Mouse (Mus musculus): ENCODE measurements at regions not wholly inside any gene's neighbourhood (a gene's known extent, or its start where the extent isn't known, plus 50 kb on each side); places are given as distances from the start of the nearest gene placed in this dataset.
"Not testable (repeated sequence)": the region's sequence is repeated elsewhere in the genome, so short reads cannot be mapped to it uniquely, and the experiment has no call there.

GRCm38 (mm10) chr9:116426269-116426999 lies 251.3 kb upstream of the Tgfbr2 start:
- peak; percentile 77 to 83 for DNase-seq (ENCODE audit: low spot score in 2 of 2)

GRCm38 (mm10) chr9:116425400-116425799 lies 250.2 kb upstream of the Tgfbr2 start:
- DNase-seq (ENCODE audit: low spot score in 2 of 2) = not testable (repeated sequence)

GRCm38 (mm10) chr9:116415021-116415420 lies 239.9 kb upstream of the Tgfbr2 start:
- DNase-seq (ENCODE audit: low spot score in 2 of 2) = no peak

- DNase-seq (ENCODE audit: low spot score in 2 of 2) = no peak
Measured at GRCm38 (mm10) chr9:116411067-116411466, 235.9 kb upstream of the Tgfbr2 start.

- DNase-seq (ENCODE audit: low spot score in 2 of 2) = no peak
Measured at GRCm38 (mm10) chr9:116410461-116410860, 235.3 kb upstream of the Tgfbr2 start.

- DNase-seq (ENCODE audit: low spot score in 2 of 2) = no peak
Measured at GRCm38 (mm10) chr9:116408116-116408515, 233.0 kb upstream of the Tgfbr2 start.

- no peak for DNase-seq (ENCODE audit: low spot score in 2 of 2)
Measured at GRCm38 (mm10) chr9:116405051-116405450, 229.9 kb upstream of the Tgfbr2 start.

- DNase-seq (ENCODE audit: low spot score in 2 of 2) = no peak
Measured at GRCm38 (mm10) chr9:116401821-116402220, 226.7 kb upstream of the Tgfbr2 start.

GRCm38 (mm10) chr9:116400270-116400669 lies 225.1 kb upstream of the Tgfbr2 start:
- no peak for DNase-seq (ENCODE audit: low spot score in 2 of 2)

GRCm38 (mm10) chr9:116399296-116399695 lies 224.1 kb upstream of the Tgfbr2 start:
- no peak for DNase-seq (ENCODE audit: low spot score in 2 of 2)

GRCm38 (mm10) chr9:116392258-116392657 lies 217.1 kb upstream of the Tgfbr2 start:
- DNase-seq (ENCODE audit: low spot score in 2 of 2) = no peak

GRCm38 (mm10) chr9:116389781-116390180 lies 214.6 kb upstream of the Tgfbr2 start:
- DNase-seq (ENCODE audit: low spot score in 2 of 2) = no peak

GRCm38 (mm10) chr9:116388863-116389262 lies 213.7 kb upstream of the Tgfbr2 start:
- no peak for DNase-seq (ENCODE audit: low spot score in 2 of 2)

- DNase-seq (ENCODE audit: low spot score in 2 of 2) = no peak
Measured at GRCm38 (mm10) chr9:116388025-116388424, 212.9 kb upstream of the Tgfbr2 start.

- peak; percentile 59 to 64 for DNase-seq (ENCODE audit: low spot score in 2 of 2)
Measured at GRCm38 (mm10) chr9:116384176-116385076, 209.3 kb upstream of the Tgfbr2 start.

- DNase-seq (ENCODE audit: low spot score in 2 of 2) = peak in 1 of 2 experiments; percentile 5
Measured at GRCm38 (mm10) chr9:116383411-116384101, 208.4 kb upstream of the Tgfbr2 start.

GRCm38 (mm10) chr9:116377706-116378105 lies 202.5 kb upstream of the Tgfbr2 start:
- DNase-seq (ENCODE audit: low spot score in 2 of 2) = no peak

GRCm38 (mm10) chr9:116375658-116376357 lies 200.6 kb upstream of the Tgfbr2 start:
- peak; percentile 55 to 69 for DNase-seq (ENCODE audit: low spot score in 2 of 2)

- no peak for DNase-seq (ENCODE audit: low spot score in 2 of 2)
Measured at GRCm38 (mm10) chr9:116374343-116374742, 199.2 kb upstream of the Tgfbr2 start.

- no peak for DNase-seq (ENCODE audit: low spot score in 2 of 2)
Measured at GRCm38 (mm10) chr9:116373396-116373795, 198.2 kb upstream of the Tgfbr2 start.
